Mouse (Mus musculus) mammary gland, adult 2 months (tissue): ENCODE data around the gene Gas2l3. TPM values are rescaled to one million over a fixed set of nuclear protein-coding genes. Genes with fewer than 3 reads are reported as not detected.

Source experiments
- polyA plus RNA-seq: library from polyadenylated mRNA; depleted of rRNA; stranded (reverse); fragments of >200 nt; gene quantifications from 2 replicates; pipeline ENCODE4 v1.2.3, GENCODE M21; 2012; ENCODE audit warnings: low replicate concordance; rRNA removed

The Gas2l3 gene
- polyA plus RNA-seq: 0.61 and 1.8 TPM in 2 replicates

GRCm38 (mm10) chr10:89443623-89444151 lies at the start of gene Gas2l3:
Gene Gas2l3, minus strand, starts transcription at chr10:89443967.

Other genes with a start within 250 kb of the Gas2l3 start
- gene Ano4, start 99.2 kb downstream of the Gas2l3 start, polyA plus RNA-seq: 0.41 and 0.66 TPM in 2 replicates
- gene Nr1h4, start 89.6 kb upstream of the Gas2l3 start, polyA plus RNA-seq: 0.37 and 0.39 TPM in 2 replicates
- 0.07 TPM in 1 of 2 replicates, not detected in the other for gene Slc17a8, start 177.3 kb upstream of the Gas2l3 start, polyA plus RNA-seq
- 8.5 and 15.0 TPM in 2 replicates for gene Scyl2, start 242.3 kb upstream of the Gas2l3 start, polyA plus RNA-seq